Mouse (Mus musculus) embryonic facial prominence, embryonic 14.5 days (tissue): ENCODE data around the gene Glis2. TPM values are rescaled to one million over a fixed set of nuclear protein-coding genes. Genes with fewer than 3 reads are reported as not detected.
A peak's percentile ranks its signal among the peaks of the same experiment; 100 is the strongest.

Source experiments
- ATAC-seq: fragments of 200-750 bp; cut with Nextera tagmentation; 2 replicates; pipeline ENCODE4 v1.8.0; 2017; ENCODE audit warnings: low read depth, moderate number of reproducible peaks, moderate TSS enrichment
- DNase-seq: peaks from one replicate; pipeline ENCODE4 v3.0.0-alpha.2; 2015; ENCODE audit warnings: low spot score
- H3K27ac ChIP-seq: fragments of 300-500 bp; sonication (generic); replicated peaks from 2 replicates; pipeline ENCODE4 v1.5.1; 2014; ENCODE audit warnings: low read depth, mild to moderate bottlenecking, low read length, moderate library complexity
- H3K27me3 ChIP-seq: fragments of 300-500 bp; sonication (generic); replicated peaks from 2 replicates; pipeline ENCODE4 v1.6.1; 2014; ENCODE audit warnings: low read length; ENCODE audit not compliant: control insufficient read depth, insufficient read depth
- H3K36me3 ChIP-seq: fragments of 300-500 bp; sonication (generic); 2 replicates; pipeline ENCODE4 v1.6.1; 2014; ENCODE audit warnings: low read length, mixed read lengths; ENCODE audit not compliant: control insufficient read depth, insufficient read depth
- H3K4me1 ChIP-seq: fragments of 300-500 bp; sonication (generic); 2 replicates; pipeline ENCODE4 v1.6.1; 2014; ENCODE audit warnings: antibody characterized with exemption, low read length; ENCODE audit not compliant: control insufficient read depth, insufficient read depth
- H3K4me2 ChIP-seq: fragments of 300-500 bp; sonication (generic); 2 replicates; pipeline ENCODE4 v1.6.1; 2014; ENCODE audit warnings: low read depth, mild to moderate bottlenecking, low read length, moderate library complexity, mixed read lengths
- H3K4me3 ChIP-seq: fragments of 300-500 bp; sonication (generic); 2 replicates; pipeline ENCODE4 v1.5.1; 2014; ENCODE audit warnings: low read depth, mild to moderate bottlenecking, low read length
- H3K9ac ChIP-seq: fragments of 300-500 bp; sonication (generic); 2 replicates; pipeline ENCODE4 v1.6.1; 2014; ENCODE audit warnings: low read depth, mild to moderate bottlenecking, low read length, moderate library complexity, mixed read lengths
- H3K9me3 ChIP-seq: fragments of 300-500 bp; sonication (generic); 2 replicates; pipeline ENCODE4 v1.6.1; 2016; ENCODE audit warnings: low read length; ENCODE audit not compliant: control insufficient read depth
- WGBS: fragments of 180-500 bp; shearing (Covaris S2); extraction: QIAGEN DNeasy Blood & Tissue Kit; methylation state at CpG from one replicate; pipeline ENCODE4 v1.1.7; 2014; 5-methylcytosine and 5-hydroxymethylcytosine counted together
- polyA plus RNA-seq: library from polyadenylated mRNA; unstranded; fragments of >200 nt; fragmentation: Nextera tagmentation; extraction: Ambion mirVana; gene quantifications from 2 replicates; pipeline ENCODE4 v1.2.1, GENCODE M21; 2014

The Glis2 gene
- 34.7 and 36.3 TPM in 2 replicates for polyA plus RNA-seq

GRCm38 (mm10) chr16:4593971-4594813 lies at the start of gene Glis2:
Glis2 (plus strand) TSS chr16:4594713.
- Histone ChIP-seq H3K4me2 (peak within 1 kb of the TSS; percentile 96), H3K36me3 (peaks cover 14% of the 10 kb centered on the region), H3K27ac (peak within 1 kb of the TSS; percentile 95), H3K27me3 (no peaks in the 10 kb centered on the region), H3K4me3 (peak within 1 kb of the TSS; percentile 73), H3K4me1 (peaks cover 48% of the 10 kb centered on the region), H3K9me3 (no peaks in the 10 kb centered on the region), H3K9ac (peak within 1 kb of the TSS; percentile 90)
- ATAC-seq (peak; percentile 89), DNase-seq (peak; percentile 96)
- 0% methylated on average over 14 of the region's 74 CpGs for WGBS

- no peak overlapping the region for H3K4me3 ChIP-seq
- H3K9me3 ChIP-seq, result no peaks in the 10 kb centered on the region
- H3K9ac ChIP-seq, result no peak overlapping the region
- no peak for ATAC-seq
- H3K27me3 ChIP-seq, result no peaks in the 10 kb centered on the region
- H3K4me1 ChIP-seq, result 0 out of 2 replicates have a peak, but pooled peaks cover 2% of the 10 kb centered on the region
- WGBS, result 79% methylated on average over 9 of the region's 9 CpGs
- peaks cover 40% of the 10 kb centered on the region for H3K36me3 ChIP-seq
- no peak overlapping the region for H3K4me2 ChIP-seq
- no peak overlapping the region for H3K27ac ChIP-seq
- DNase-seq, result no peak
Measured at GRCm38 (mm10) chr16:4544845-4545244, 49.7 kb upstream of the Glis2 start.

- 94% methylated on average over 8 of the region's 8 CpGs for WGBS
- Histone ChIP-seq H3K27ac (no peak overlapping the region), H3K9ac (no peak overlapping the region), H3K27me3 (no peaks in the 10 kb centered on the region), H3K4me3 (no peak overlapping the region), H3K4me1 (peaks cover 3% of the 10 kb centered on the region), H3K36me3 (peaks cover 43% of the 10 kb centered on the region), H3K4me2 (no peak overlapping the region), H3K9me3 (no peaks in the 10 kb centered on the region)
- ATAC-seq (no peak), DNase-seq (no peak)
Measured at GRCm38 (mm10) chr16:4546838-4547237, 47.7 kb upstream of the Glis2 start.

GRCm38 (mm10) chr16:4547611-4548010 lies 46.9 kb upstream of the Glis2 start:
- ATAC-seq, result no peak
- Histone ChIP-seq H3K9me3 (no peaks in the 10 kb centered on the region), H3K36me3 (peaks cover 43% of the 10 kb centered on the region), H3K4me1 (peaks cover 11% of the 10 kb centered on the region), H3K27ac (no peak overlapping the region), H3K27me3 (no peaks in the 10 kb centered on the region), H3K4me2 (no peak overlapping the region), H3K9ac (no peak overlapping the region), H3K4me3 (no peak overlapping the region)
- WGBS, result 84% methylated on average over 5 of the region's 5 CpGs
- no peak for DNase-seq

GRCm38 (mm10) chr16:4548953-4549688 lies 45.4 kb upstream of the Glis2 start:
- DNase-seq (peak; percentile 36), ATAC-seq (peak; percentile 39; the same call in 1 of the 2 replicates)
- no peaks in the 10 kb centered on the region for H3K27me3 ChIP-seq
- WGBS, result 88% methylated on average over 18 of the region's 18 CpGs
- H3K4me1 ChIP-seq, result peaks cover 25% of the 10 kb centered on the region
- peaks cover 43% of the 10 kb centered on the region for H3K36me3 ChIP-seq
- no peaks in the 10 kb centered on the region for H3K9me3 ChIP-seq
- no peak overlapping the region for H3K4me2 ChIP-seq
- H3K4me3 ChIP-seq, result no peak overlapping the region
- no peak overlapping the region for H3K27ac ChIP-seq
- no peak overlapping the region for H3K9ac ChIP-seq

GRCm38 (mm10) chr16:4551056-4551455 lies 43.5 kb upstream of the Glis2 start:
- H3K9ac ChIP-seq, result no peak overlapping the region
- peaks cover 25% of the 10 kb centered on the region for H3K4me1 ChIP-seq
- 29% methylated on average over 13 of the region's 13 CpGs for WGBS
- no peak overlapping the region for H3K4me2 ChIP-seq
- H3K27me3 ChIP-seq, result no peaks in the 10 kb centered on the region
- DNase-seq (peak; percentile 84), ATAC-seq (peak; percentile 38; the same call in 1 of the 2 replicates)
- no peak overlapping the region for H3K4me3 ChIP-seq
- no peak overlapping the region for H3K27ac ChIP-seq
- H3K9me3 ChIP-seq, result no peaks in the 10 kb centered on the region
- peaks cover 29% of the 10 kb centered on the region for H3K36me3 ChIP-seq

- Histone ChIP-seq H3K4me1 (peaks cover 27% of the 10 kb centered on the region), H3K4me2 (no peak overlapping the region), H3K36me3 (peaks cover 24% of the 10 kb centered on the region), H3K9me3 (no peaks in the 10 kb centered on the region), H3K9ac (no peak overlapping the region), H3K4me3 (no peak overlapping the region), H3K27me3 (no peaks in the 10 kb centered on the region), H3K27ac (peak overlapping the region; percentile 85)
- DNase-seq (no peak), ATAC-seq (no peak)
- 77% methylated on average over 12 of the region's 12 CpGs for WGBS
Measured at GRCm38 (mm10) chr16:4551885-4552284, 42.6 kb upstream of the Glis2 start.

- Histone ChIP-seq H3K4me3 (no peak overlapping the region), H3K4me1 (peaks cover 37% of the 10 kb centered on the region), H3K9ac (peak overlapping the region; percentile 53; the same call in 1 of the 2 replicates), H3K27me3 (no peaks in the 10 kb centered on the region), H3K36me3 (peaks cover 18% of the 10 kb centered on the region), H3K27ac (peak overlapping the region; percentile 85), H3K4me2 (peak overlapping the region; percentile 33), H3K9me3 (no peaks in the 10 kb centered on the region)
- WGBS, result 13% methylated on average over 4 of the region's 6 CpGs
- peak; percentile 70 for ATAC-seq
- DNase-seq, result peak; percentile 91
Measured at GRCm38 (mm10) chr16:4552829-4553550, 41.5 kb upstream of the Glis2 start.
